Mouse (Mus musculus) lung, postnatal 14 days (tissue): Measurements from ENCODE around the gene Cdk11b.
"Not testable (repeated sequence)": the region's sequence is repeated elsewhere in the genome, so short reads cannot be mapped to it uniquely, and the experiment has no call there.

Experiments used
- DNase-seq: peaks from one replicate; pipeline ENCODE4 v3.0.0; 2021

The Cdk11b gene

DNA sequence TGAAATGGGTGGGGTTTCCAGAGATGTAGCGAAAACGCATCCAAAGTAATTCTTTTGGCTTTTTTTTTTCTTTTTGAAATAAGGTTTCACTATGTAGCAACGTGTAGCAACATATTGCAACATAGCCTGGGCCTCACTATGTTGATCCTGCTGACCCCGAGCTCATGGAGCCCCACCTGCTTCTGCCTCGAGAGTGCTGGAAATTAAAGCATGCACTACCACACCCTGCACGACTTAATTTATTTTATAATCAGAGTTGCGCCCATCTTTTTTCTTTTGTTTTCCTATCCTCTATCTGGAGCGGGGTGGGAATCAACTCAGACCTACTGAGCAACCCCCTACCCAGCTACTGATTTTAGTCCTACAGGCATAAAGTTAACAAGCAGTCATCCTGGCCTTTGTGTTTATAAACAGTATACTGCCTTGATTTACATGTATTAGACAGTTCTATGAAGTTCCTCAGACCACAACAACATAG lies 45.0 kb downstream of the Cdk11b start:
- no peak for DNase-seq

DNA sequence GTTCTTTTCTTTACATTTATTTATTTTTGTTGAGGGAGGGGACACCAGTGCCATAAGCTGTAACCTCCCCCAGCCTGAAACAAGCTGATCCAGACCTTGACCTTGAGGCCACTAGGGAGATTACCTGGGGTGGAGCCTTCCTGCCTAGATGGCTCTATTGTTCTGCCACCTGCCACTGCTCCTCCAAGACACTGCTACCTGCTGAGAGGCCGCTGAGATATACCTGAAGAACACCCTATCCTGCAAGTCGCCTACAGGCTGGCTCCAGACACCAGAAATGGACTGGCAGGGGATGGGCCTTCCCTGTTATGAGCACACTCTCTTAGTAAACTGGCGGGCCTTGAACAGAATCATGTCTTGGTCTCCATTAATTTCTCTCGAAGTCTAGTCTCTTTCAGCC lies 45.6 kb downstream of the Cdk11b start:
- DNase-seq, result not testable (repeated sequence)

DNA sequence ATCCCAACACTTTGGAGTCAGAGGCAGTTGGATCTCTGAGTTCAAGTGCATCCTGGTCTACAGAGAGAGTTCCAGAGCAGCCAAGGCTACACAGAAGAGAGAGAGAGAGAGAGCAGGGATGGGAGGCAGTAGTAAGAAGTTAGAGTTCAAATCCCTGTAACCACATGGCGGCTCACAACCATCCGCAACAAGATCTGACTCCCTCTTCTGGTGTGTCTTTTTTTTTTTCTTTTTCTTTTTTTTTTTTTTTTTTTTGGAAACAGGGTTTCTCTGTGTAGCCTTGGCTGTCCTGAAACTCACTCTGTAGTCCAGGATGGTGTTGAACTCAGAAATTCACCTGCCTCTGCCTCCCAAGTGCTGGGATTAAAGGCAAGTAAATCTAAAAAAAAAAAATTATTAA lies 47.4 kb downstream of the Cdk11b start:
- no peak for DNase-seq

DNA sequence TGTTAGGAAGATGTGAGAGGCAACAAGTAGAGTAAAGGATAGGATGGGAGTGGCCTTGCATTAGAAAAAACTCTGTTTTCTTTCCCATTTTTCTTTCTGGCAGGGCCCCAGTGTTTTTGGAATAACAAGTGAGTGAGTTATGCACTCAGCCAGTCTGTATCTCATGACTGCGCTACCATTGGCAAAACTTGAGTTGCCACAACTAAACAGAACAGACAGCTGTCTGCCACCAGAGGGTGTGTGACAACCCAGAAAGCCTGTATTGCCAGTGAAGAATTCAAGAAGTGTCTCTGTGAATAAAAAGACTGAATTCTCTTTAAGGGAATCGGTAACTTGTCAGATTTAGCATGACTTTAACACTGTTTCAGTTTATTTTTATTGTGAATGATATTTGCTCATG lies 51.3 kb downstream of the Cdk11b start:
- DNase-seq, result peak; percentile 35

DNA sequence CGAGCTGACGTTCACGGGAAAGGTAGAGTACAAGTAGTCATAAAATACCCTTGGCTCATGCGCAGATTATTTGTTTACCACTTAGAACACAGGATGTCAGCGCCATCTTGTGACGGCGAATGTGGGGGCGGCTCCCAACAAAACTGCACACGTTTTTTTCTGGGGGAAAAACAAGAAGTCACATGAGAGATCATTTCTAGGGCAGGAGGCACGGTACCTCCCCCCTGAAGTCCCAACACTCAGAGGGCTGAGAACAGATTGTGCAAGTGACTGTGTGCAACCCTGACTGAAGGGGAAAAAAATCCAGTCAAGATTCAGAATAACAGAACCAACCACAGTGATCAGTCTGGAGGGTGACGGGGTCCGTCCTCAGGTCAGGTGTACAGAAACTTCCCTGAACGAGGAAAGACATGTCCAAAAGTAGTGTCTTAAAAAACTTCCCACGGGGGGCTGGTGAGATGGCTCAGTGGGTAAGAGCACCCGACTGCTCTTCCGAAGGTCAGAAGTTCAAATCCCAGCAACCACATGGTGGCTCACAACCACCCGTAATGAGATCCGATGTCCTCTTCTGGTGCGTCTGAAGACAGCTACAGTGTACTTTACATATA lies 59.1 kb downstream of the Cdk11b start:
- DNase-seq, result not testable (repeated sequence)

DNA sequence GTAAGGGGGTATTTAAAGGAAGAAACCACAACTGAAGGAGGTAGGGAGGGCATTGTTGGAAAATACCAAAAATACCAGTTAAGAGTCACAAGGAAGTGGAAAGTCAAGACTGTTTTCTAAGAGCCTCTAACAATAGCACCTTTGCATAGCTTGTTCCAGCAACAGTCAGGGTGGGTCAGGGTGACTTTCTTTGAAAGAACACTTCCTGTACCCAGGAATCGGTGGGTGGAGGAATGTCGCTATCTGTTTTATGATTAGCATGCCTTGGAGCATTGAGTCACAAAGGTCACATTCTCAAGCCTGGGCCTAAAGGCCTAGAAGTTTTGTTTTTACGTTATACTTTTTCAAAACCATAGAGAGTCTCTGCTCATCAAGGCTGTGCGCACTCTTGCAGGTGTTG lies 63.1 kb downstream of the Cdk11b start:
- not testable (repeated sequence) for DNase-seq

DNA sequence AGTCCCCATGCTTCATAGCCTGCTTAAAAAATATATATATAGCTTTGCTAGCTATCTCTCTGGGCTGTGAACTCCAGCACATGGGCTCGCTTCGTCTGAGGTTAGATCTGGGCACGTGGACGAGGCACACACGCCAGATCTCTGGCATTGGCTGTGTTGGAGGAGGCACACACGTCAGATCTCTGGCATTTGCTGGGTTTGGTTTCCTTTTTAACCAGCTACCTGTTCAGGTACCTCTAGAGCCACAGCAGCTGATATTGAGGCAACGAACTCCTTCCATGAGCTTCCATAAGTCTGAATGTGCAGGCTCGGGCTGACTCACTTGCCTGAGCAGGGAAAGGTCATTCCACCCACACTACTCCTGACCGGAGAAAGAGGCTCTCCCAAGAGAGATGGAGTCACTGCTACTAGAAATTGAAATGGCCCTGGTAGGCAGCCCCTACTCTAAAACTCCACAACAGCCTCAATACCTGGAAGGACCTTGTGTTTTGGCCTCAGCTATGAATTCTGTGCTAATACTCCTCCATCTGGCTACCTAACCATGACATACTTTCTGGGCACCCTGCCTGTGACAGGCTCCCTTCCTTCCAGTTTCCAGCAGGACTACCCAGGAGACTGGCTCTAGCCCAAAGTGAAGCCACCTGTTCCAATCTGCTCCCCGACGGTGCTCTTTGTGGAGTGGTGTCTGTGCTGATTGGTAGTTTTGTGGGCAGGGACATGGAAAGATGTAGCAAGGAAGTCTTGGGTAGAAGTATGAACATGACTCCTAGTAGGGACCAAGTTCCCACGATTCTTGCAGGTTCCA lies 66.1 kb downstream of the Cdk11b start:
- DNase-seq, result no peak

DNA sequence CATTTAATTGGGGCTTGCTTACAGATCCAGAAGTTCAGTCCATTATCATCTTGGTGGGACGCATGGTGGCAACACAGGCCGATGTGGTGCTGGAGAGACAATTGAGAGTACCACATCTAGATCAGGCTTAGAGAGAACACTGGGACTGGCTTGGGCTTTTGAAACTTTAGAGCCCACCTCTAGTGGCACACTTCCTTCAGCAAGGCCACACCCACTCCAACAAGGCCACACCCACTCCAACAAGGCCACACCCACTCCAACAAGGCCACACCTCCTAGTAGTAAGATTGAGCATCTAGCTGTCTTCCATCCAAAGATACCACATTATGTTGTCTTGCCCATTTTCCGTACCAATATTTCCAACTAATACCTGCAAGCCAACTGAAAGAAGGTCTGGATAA lies 67.8 kb downstream of the Cdk11b start:
- no peak for DNase-seq

DNA sequence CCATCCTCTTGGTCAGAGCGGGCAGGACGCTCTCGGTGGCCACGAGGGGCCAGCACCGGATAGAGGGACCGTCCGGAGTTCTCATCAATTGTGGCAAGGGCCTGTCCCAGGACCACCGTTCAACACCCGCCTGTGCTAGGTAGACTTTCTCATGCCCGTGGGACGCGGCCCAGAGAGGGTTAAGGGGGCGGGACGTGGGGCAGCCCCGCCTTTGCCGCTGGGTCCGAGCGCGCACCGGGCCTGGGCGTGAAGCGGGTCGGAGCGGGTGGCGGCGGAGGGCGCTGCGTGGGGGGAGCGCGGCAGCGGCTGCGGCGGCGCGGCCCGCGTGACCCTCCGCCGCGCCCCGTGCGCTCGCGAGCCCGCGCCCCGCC lies 69.4 kb downstream of the Cdk11b start, which contains the start of gene Fndc10:
Fndc10 (plus strand) TSS at position 232 of the 371 bp plus-strand sequence.
- peak; percentile 60 for DNase-seq

DNA sequence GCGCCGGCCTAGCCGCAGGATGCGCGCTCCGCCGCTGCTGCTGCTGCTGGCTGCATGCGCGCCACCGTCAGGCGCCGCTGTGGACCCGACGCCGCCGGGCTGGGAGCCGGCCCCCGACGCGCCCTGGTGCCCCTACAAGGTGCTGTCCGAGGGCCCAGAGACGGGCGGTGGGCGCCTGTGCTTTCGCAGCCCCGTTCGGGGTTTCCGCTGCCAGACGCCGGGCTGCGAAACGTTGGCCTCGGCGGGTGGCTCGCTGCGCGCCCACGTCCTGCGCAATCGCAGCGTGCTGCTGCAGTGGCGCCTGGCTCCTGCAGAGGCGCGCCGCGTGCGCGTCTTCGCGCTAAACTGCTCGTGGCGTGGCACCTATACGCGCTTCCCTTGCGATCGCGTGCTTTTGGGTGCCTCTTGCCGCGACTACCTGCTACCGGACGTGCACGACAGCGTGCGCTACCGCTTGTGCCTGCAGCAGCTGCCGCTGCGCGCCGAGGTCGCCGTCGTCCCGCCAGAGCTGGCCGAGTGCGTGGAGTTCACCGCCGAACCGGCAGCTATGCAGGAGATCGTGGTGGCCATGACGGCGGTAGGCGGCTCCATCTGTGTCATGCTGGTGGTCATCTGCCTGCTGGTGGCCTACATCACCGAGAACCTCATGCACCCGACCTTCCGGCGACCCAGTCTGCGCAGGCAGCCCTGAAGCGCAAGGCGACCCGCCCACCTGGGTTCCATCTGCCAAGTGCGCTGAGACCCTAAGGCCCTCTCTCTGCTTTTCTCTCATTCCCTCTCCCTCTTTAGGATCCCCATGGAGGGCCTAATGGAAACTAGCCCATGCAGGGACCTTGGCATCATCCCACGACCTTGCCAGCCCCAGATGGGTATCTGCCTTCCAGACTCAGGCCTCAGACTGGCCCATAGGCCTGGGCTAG lies 70.1 kb downstream of the Cdk11b start:
- DNase-seq, result peak; percentile 36

DNA sequence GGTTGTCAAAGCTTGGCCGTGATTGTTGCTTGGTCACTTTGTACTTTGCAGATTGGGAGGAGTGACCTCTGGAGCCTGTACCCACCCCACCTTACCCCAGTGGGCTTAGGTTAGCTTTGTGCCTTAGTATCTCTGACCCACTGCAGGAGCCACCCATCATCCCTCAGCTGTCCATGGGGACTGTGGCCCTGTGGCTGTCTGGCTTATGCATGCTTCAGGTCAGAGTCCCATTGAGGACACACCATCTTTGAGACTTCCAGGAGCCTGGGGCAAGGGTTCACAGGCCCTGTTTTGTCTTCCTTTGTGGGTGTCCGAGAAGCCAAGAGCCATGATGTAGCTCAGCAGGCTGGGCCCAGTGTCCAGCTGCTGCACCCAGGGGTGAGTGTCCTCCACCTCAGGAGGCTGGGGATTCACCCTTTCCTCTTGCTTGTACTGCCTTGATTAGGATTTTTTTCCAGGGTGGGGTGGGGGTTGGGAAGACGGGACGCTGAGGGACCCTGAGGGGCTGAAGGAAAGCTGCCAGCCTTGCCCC lies 70.9 kb downstream of the Cdk11b start:
- DNase-seq, result no peak

DNA sequence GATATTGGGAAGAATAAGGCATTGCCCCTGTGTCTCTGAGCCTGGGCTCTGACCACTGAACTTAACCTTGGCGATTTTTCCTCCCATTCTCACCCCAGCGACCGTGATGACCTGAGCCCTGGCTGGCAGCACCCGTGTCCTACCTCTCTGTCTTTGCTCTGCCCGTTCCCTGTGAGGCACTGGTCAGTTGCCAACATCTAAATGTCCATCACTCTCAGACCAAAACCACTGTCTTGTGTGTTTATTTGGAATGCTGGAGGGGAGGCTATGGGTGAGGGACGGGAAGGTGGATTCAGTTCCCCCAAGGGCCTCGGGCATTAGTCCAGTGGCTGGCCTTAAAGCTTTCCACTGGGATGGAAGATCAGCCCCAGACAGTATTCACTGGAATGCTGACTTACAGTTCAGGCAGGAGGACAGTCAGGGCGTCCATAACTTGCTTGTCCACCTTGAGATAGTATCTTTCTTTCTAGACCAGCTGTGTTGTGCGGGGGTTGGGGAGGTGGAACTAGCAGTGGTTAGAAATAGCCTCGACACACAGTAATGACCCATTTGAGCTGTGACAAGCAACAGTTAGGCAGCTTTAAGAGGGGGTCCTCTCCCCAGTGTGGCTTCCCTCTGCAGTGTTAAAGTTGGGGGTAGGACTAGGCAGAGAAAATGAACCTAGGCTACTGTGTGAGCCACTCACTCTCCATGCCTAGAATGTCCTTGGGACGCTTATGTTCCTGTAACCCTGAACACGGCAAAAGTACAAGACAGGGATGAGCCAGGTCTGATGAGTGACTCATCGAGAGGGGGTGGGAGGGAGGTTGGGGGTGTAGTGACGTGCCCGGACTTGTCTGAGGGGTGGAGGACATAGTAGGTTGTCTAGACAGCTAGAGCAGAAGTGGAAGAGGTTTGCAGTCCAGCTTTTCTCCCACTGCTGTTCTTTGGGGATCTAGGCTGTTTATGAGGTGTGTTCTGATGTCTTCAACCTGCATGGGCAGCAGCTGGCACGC lies 71.9 kb downstream of the Cdk11b start:
- DNase-seq, result no peak
